Mouse (Mus musculus): Measurements from ENCODE around the gene Armh2. TPM values are rescaled to one million over a fixed set of nuclear protein-coding genes. Genes with fewer than 3 reads are reported as not detected.

Gene Armh2
- polyA plus RNA-seq, 1 experiment from 2014 or later, result not detected

- H3K4me3 ChIP-seq, result no peak overlapping the region
- no peaks in the 10 kb centered on the region for H3K36me3 ChIP-seq
- WGBS, result 77% methylated on average over 2 of the region's 2 CpGs
- no peak overlapping the region for H3K4me2 ChIP-seq
- ATAC-seq (ENCODE audit: low FRiP score), result no peak
- no peaks in the 10 kb centered on the region for H3K4me1 ChIP-seq (replicated peaks)
- H3K27me3 ChIP-seq, result no peaks in the 10 kb centered on the region
- no peaks in the 10 kb centered on the region for H3K9me3 ChIP-seq
- H3K27ac ChIP-seq, result no peak overlapping the region
- H3K9ac ChIP-seq, result no peak overlapping the region
Observed at GRCm38 (mm10) chr13:24791349-24791748, 50.3 kb downstream of the Armh2 start.

DNA sequence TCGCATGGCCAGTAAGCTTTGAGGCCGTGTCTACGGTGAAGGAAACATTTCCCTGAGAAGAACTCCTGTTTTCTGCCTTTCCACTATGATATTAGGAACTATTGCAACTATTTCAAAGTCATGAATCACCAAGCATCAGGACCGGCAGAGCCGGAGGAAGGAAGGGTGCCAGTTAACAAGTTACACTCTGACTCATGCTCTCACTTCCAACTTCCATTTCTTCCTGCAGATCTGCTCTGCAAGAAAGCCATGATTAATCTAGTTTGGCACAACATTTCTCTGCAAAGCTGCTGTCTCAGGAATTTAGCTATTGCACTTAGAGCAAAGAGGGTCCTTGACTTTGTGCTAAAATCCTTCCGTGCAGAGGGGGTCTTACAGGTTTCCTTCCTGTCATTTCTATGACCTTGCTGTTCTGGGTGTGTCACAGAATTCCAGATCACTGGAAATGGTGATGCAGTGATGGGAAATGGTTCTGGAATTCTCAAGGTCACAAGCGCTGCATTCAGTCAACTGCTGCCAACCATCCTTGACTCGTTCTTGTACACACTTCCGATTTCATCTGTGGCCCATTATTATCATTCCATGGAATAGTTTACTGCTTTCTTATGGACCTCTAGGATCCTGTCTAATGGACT is 51.5 kb downstream of the Armh2 start:
- no peaks in the 10 kb centered on the region for H3K27me3 ChIP-seq
- no peak overlapping the region for H3K27ac ChIP-seq
- no peak overlapping the region for H3K4me2 ChIP-seq
- no peaks in the 10 kb centered on the region for H3K4me1 ChIP-seq (replicated peaks)
- no peak overlapping the region for H3K4me3 ChIP-seq
- WGBS, result 92% methylated on average over 9 of the region's 9 CpGs
- H3K9ac ChIP-seq, result no peak overlapping the region
- no peaks in the 10 kb centered on the region for H3K9me3 ChIP-seq
- no peaks in the 10 kb centered on the region for H3K36me3 ChIP-seq
- no peak for ATAC-seq (ENCODE audit: low FRiP score)

Other genes starting within 250 kb of the Armh2 start
- gene Ripor2, start 159.0 kb upstream of the Armh2 start, polyA plus RNA-seq (2015; fragmentation: Nextera tagmentation; extraction: Ambion mirVana), result 22.2 and 24.1 TPM in 2 replicates
- gene Gmnn, start 20.7 kb downstream of the Armh2 start, polyA plus RNA-seq (2015; fragmentation: Nextera tagmentation; extraction: Ambion mirVana), result 28.0 and 28.1 TPM in 2 replicates
- 22.6 and 23.4 TPM in 2 replicates for gene BC005537, start 60.4 kb downstream of the Armh2 start, polyA plus RNA-seq (2015; fragmentation: Nextera tagmentation; extraction: Ambion mirVana)
- 47.1 and 48.5 TPM in 2 replicates for gene Acot13, start 90.3 kb downstream of the Armh2 start, polyA plus RNA-seq (2015; fragmentation: Nextera tagmentation; extraction: Ambion mirVana)
- 40.6 and 41.2 TPM in 2 replicates for gene Tdp2, start 90.4 kb downstream of the Armh2 start, polyA plus RNA-seq (2015; fragmentation: Nextera tagmentation; extraction: Ambion mirVana)
- 2.9 and 4.0 TPM in 2 replicates for gene D130043K22Rik, start 103.9 kb downstream of the Armh2 start, polyA plus RNA-seq (2015; fragmentation: Nextera tagmentation; extraction: Ambion mirVana)
- 8.7 and 9.8 TPM in 2 replicates for gene Aldh5a1, start 196.4 kb downstream of the Armh2 start, polyA plus RNA-seq (2015; fragmentation: Nextera tagmentation; extraction: Ambion mirVana)
- gene Gpld1, start 201.9 kb downstream of the Armh2 start, polyA plus RNA-seq (2015; fragmentation: Nextera tagmentation; extraction: Ambion mirVana), result 1.3 and 1.4 TPM in 2 replicates

Data from hindbrain, embryonic 13.5 days (tissue).